Mouse (Mus musculus) left cerebral cortex, adult 8-10 months (tissue): ENCODE data around the gene Sema4c. TPM values are rescaled to one million over a fixed set of nuclear protein-coding genes. Genes with fewer than 3 reads are reported as not detected.
"Not testable (repeated sequence)": the region's sequence is repeated elsewhere in the genome, so short reads cannot be mapped to it uniquely, and the experiment has no call there.

Source experiments
- DNase-seq, 2 experiments: peaks; one replicate each; pipeline ENCODE4 v3.0.0; 2022; ENCODE audit warnings: low spot score in 2 of 2
- total RNA-seq, 4 experiments: library from RNA; stranded (reverse); gene quantifications; 2 replicates each; pipeline ENCODE4 v1.2.4; 2022

The Sema4c gene
- total RNA-seq, 4 experiments from 2014 or later, result 16.1 to 23.4 (median 19.2) TPM

GRCm38 (mm10) chr1:36556553-36557456 lies 1.3 kb downstream of the Sema4c start:
- DNase-seq, result peak; percentile 77 to 92

- DNase-seq, result no peak
Measured at GRCm38 (mm10) chr1:36555798-36556395, 2.3 kb downstream of the Sema4c start.

- no peak for DNase-seq
Measured at GRCm38 (mm10) chr1:36554633-36555399, 3.3 kb downstream of the Sema4c start.

- no peak for DNase-seq
Measured at GRCm38 (mm10) chr1:36552506-36552905, 5.6 kb downstream of the Sema4c start.

GRCm38 (mm10) chr1:36551904-36552303 lies 6.2 kb downstream of the Sema4c start:
- no peak for DNase-seq

GRCm38 (mm10) chr1:36550075-36550863 lies 7.9 kb downstream of the Sema4c start:
- DNase-seq, result no peak

- no peak for DNase-seq
Measured at GRCm38 (mm10) chr1:36549491-36549890, 8.7 kb downstream of the Sema4c start.

- no peak for DNase-seq
Measured at GRCm38 (mm10) chr1:36548771-36549170, 9.4 kb downstream of the Sema4c start.

GRCm38 (mm10) chr1:36547981-36548598 lies 10.1 kb downstream of the Sema4c start:
- DNase-seq, result no peak

- peak; percentile 90 to 98 for DNase-seq
Measured at GRCm38 (mm10) chr1:36546888-36547471, 11.2 kb downstream of the Sema4c start, which contains the start of gene Ankrd39. Gene Ankrd39 (minus strand): TSS chr1:36547445.

- no peak for DNase-seq
Measured at GRCm38 (mm10) chr1:36545845-36546600, 12.1 kb downstream of the Sema4c start.

GRCm38 (mm10) chr1:36545382-36545781 lies 12.8 kb downstream of the Sema4c start:
- DNase-seq, result no peak

GRCm38 (mm10) chr1:36542925-36543324 lies 15.2 kb downstream of the Sema4c start:
- no peak for DNase-seq

GRCm38 (mm10) chr1:36541844-36542243 lies 16.3 kb downstream of the Sema4c start:
- DNase-seq, result no peak

GRCm38 (mm10) chr1:36540807-36541206 lies 17.3 kb downstream of the Sema4c start:
- no peak for DNase-seq

GRCm38 (mm10) chr1:36540132-36540531 lies 18.0 kb downstream of the Sema4c start:
- DNase-seq, result no peak

GRCm38 (mm10) chr1:36539186-36539585 lies 19.0 kb downstream of the Sema4c start, which contains the start of gene Gm42417:
Gene Gm42417 (minus strand): TSS chr1:36539429.
- DNase-seq, result no peak

GRCm38 (mm10) chr1:36538727-36539126 lies 19.4 kb downstream of the Sema4c start:
- no peak for DNase-seq

- not testable (repeated sequence) for DNase-seq
Measured at GRCm38 (mm10) chr1:36536783-36537182, 21.4 kb downstream of the Sema4c start, which contains the start of gene Ankrd23. Gene Ankrd23 (minus strand): TSS chr1:36536883.
